Mouse (Mus musculus) monocyte, adult 5-6 weeks (primary cell): ENCODE results near the gene Lrfn4. TPM values are rescaled to one million over a fixed set of nuclear protein-coding genes. Genes with fewer than 3 reads are reported as not detected.

Experiments used
- ATAC-seq: fragments of 153-309, 156-312 bp; replicated peaks from 2 replicates; pipeline ENCODE4 v1.8.0; 2017; ENCODE audit warnings: mild to moderate bottlenecking; ENCODE audit not compliant: low TSS enrichment, insufficient number of reproducible peaks, severe bottlenecking, poor library complexity, low FRiP score
- total RNA-seq: library from RNA; stranded (forward); fragments of 200-1000, 200-491, 200-594 nt; gene quantifications from 3 replicates; pipeline ENCODE4 v1.2.3, GENCODE M21; 2017

The Lrfn4 gene
- total RNA-seq, 1 experiment from 2014 or later: not detected

DNA sequence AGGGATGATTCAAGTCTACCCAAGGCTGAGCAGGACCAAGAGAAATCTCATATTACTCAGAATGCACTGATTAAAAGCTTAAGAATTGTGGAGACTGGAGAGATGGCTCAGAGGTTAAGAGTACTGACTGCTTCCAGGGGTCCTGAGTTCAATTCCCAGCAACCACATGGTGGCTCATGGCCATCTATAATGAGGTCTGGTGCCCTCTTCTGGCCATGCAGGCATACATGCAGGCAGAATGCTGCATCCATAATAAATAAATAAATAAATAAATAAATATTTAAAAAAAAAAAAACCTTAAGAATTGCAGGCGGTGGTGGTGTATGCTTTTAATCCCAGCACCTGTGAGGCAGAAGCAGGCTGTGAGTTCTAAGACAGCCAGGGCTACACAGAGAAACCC lies 42.2 kb downstream of the Lrfn4 start:
- no peak for ATAC-seq

GRCm38 (mm10) chr19:4572467-4572866 lies 43.0 kb downstream of the Lrfn4 start:
- ATAC-seq: no peak

GRCm38 (mm10) chr19:4572061-4572460 lies 43.4 kb downstream of the Lrfn4 start:
- ATAC-seq: no peak

DNA sequence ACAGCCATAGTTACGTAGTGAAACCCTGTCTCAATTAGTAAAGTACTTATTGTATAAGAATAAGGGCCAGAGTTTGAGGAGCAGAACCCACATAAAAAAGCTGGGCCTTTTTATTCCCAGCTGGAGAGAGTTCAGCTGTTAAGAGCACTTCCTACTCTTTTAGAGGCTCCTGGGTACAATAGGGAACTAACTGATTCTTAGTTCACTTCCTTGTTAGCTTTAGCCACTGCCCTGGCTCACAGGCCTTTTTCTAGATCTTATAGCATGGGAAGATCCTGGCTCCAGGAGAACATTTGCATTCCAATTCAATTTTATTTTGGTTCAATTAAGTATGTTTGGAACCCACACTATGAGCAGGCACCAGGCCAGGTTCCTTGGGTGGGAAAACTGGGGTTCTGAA lies 43.8 kb downstream of the Lrfn4 start:
- no peak for ATAC-seq

- ATAC-seq: no peak
These were observed 44.7 kb downstream of the Lrfn4 start for GRCm38 (mm10) chr19:4570815-4571214.

GRCm38 (mm10) chr19:4570237-4570613 lies 45.2 kb downstream of the Lrfn4 start:
- ATAC-seq: no peak

- ATAC-seq: no peak
These were observed 45.9 kb downstream of the Lrfn4 start for GRCm38 (mm10) chr19:4569356-4570236.

- ATAC-seq: no peak
These were observed 46.6 kb downstream of the Lrfn4 start for GRCm38 (mm10) chr19:4568832-4569231.

- no peak for ATAC-seq
These were observed 47.8 kb downstream of the Lrfn4 start for GRCm38 (mm10) chr19:4567665-4568064.

- ATAC-seq: no peak
These were observed 48.6 kb downstream of the Lrfn4 start for GRCm38 (mm10) chr19:4566880-4567279.

GRCm38 (mm10) chr19:4565678-4566077 lies 49.8 kb downstream of the Lrfn4 start:
- ATAC-seq: no peak

Other genes starting within 250 kb of the Lrfn4 start
- 109 to 142 TPM (median 139 TPM) in 3 replicates for gene Kdm2a, start 217.4 kb downstream of the Lrfn4 start, total RNA-seq
- not detected in 3 replicates for gene Rhod, start 176.2 kb downstream of the Lrfn4 start, total RNA-seq
- not detected in 3 replicates for gene Syt12, start 138.2 kb downstream of the Lrfn4 start, total RNA-seq
- gene 2010003K11Rik, start 117.1 kb downstream of the Lrfn4 start, total RNA-seq: not detected in 3 replicates
- 0.58 TPM in 1 of 3 replicates, not detected in the others for gene Pcx, start 105.2 kb downstream of the Lrfn4 start, total RNA-seq
- 16.7 to 27.3 TPM (median 27.2 TPM) in 3 replicates for gene Rce1, start 10.0 kb upstream of the Lrfn4 start, total RNA-seq
- not detected in 3 replicates for gene Gm960, start 83.0 kb upstream of the Lrfn4 start, total RNA-seq
- gene Sptbn2, start 95.5 kb upstream of the Lrfn4 start, total RNA-seq: not detected in 3 replicates
- gene Rbm4b, start 140.8 kb upstream of the Lrfn4 start, total RNA-seq: 12.2 to 30.8 TPM (median 24.9 TPM) in 3 replicates
- 67.3 to 110 TPM (median 84.7 TPM) in 3 replicates for gene Rbm4, start 178.2 kb upstream of the Lrfn4 start, total RNA-seq
- 15.1 to 25.6 TPM (median 19.0 TPM) in 3 replicates for gene Gm21992, start 195.9 kb upstream of the Lrfn4 start, total RNA-seq
- 6.2 to 21.3 TPM (median 6.9 TPM) in 3 replicates for gene Rbm14, start 196.0 kb upstream of the Lrfn4 start, total RNA-seq
- gene Ccs, start 223.7 kb upstream of the Lrfn4 start, total RNA-seq: 18.7 to 42.7 TPM (median 33.6 TPM) in 3 replicates
- not detected in 3 replicates for gene Ccdc87, start 223.7 kb upstream of the Lrfn4 start, total RNA-seq
- 0.39 TPM in 1 of 3 replicates, not detected in the others for gene Ctsf, start 239.5 kb upstream of the Lrfn4 start, total RNA-seq